Mouse (Mus musculus) bone marrow, adult 2 months (tissue): ENCODE data around the gene Erich3.

Experiments
- CTCF ChIP-seq: fragments of 200-500 bp; IDR thresholded peaks from 2 replicates; pipeline ENCODE4 v1.5.1; 2011; ENCODE audit warnings: low read length, control low read depth; ENCODE audit not compliant: control insufficient read depth, insufficient read depth
- POLR2A ChIP-seq: fragments of 200-500 bp; IDR thresholded peaks from 2 replicates; pipeline ENCODE4 v1.6.1; 2011; ENCODE audit warnings: low read depth, mild to moderate bottlenecking, control low read depth, low read length, borderline replicate concordance; ENCODE audit not compliant: control insufficient read depth

GRCm38 (mm10) chr3:154787611-154788010 lies 124.0 kb downstream of the Erich3 start:
- no peak for TF ChIP-seq CTCF
- no peak for TF ChIP-seq POLR2A
